Mouse (Mus musculus): ENCODE results near the gene Tmem251.

Tmem251 gene

DNA sequence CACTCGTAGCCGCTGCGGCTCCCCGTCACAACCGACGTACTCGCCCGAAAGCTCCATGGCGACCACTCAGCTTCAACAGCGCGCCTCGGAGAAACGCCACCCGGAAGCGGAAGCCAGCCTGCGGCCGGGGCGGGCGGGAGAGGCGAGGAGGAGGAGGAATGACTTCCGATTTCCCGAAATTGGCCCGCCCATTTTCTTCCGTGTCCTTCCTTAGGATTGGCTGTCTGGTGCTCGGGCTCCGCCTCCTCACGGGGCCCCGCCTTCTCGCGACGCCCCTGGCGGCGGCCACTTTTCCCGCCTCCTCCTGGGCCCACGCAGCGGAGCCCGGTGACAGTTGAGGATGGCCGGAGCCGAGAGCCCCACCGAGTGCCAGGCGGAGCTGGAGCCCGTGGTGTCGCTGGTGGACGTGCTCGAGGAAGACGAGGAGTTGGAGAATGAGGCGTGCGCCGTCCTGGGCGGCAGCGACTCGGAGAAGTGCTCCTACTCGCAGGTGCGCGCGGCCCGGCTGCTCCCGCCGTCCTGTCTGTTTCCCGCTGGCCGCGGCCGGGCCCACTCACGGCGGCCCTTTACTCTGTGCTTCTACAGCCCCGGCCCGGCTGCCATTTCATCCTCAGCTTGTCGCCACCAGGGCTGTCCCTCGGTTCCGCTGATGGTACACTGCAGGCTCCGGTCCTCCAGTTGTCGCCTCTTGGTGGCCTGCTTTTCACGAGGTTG lies 14.3 kb downstream of the Tmem251 start, which contains the start of the genes Gm28051, Gon7 and Ubr7:
TSS of gene Gm28051 (minus strand) at position 77 of the 714 bp plus-strand sequence.
TSS of gene Gon7 (minus strand) at position 115 of the 714 bp plus-strand sequence.
TSS of gene Ubr7 (plus strand) at position 279 of the 714 bp plus-strand sequence.
- DNase-seq, result peak; percentile 97

DNA sequence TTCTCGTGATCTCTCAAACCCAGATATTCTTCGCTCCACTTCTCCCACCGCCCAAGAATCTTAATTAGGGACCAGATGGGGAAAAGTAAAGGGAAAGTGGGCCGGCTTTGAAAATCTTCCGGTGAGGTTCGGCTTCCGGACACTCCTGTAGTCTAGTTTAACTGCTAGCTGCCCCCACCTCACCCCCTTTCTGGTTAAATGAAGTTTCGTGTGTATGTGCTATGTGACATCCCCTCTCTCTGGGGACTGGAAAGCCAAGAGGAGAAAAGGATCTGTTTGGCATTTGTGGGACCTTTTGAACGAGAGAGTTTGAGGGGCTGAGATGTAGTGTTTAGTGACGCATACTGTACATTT lies 14.8 kb downstream of the Tmem251 start, which contains the start of gene Gm20604:
TSS of gene Gm20604 (minus strand) at position 270 of the 354 bp plus-strand sequence.
- no peak for DNase-seq

DNA sequence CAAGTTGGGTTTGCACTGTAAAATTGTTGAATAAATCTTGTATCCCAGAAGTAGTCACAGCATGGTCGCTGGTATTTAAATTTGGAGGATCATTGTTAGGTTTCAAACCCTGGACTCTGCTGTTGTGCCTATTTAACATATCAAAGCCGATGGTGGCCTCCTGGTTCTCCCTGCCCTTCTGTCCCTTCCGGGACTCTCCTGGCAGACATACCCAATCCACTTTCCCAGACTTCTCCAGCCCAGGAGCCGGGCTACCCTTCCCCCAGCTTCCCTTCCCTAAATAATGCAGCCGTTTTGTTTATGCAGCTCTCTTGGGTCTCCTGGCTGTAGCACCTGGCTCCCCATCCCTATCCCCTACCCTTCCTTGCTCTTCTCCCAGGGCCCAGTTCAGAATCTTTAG lies 15.4 kb downstream of the Tmem251 start:
- DNase-seq, result no peak

GRCm38 (mm10) chr12:102761668-102762067 lies 18.1 kb downstream of the Tmem251 start:
- no peak for DNase-seq

- no peak for DNase-seq
These were observed 20.1 kb downstream of the Tmem251 start for GRCm38 (mm10) chr12:102763696-102764095.

DNA sequence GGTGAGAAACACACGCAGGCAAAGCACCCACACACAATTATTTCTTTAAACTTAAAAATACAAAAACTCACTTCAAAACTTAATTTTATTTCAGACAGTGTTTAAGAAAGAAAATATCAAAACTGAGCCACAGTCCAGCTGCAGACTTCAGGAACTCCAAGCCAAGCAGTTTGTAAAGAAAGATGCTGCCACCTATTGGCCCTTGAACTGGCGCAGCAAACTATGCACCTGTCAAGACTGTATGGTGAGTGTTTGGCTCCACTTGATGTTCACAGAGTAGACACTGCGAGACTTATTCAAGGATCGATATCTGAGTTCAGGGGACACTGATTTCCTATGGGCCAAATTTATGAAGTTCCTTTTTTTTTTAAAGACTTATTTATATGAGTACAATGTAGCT lies 25.4 kb downstream of the Tmem251 start:
- no peak for DNase-seq

DNA sequence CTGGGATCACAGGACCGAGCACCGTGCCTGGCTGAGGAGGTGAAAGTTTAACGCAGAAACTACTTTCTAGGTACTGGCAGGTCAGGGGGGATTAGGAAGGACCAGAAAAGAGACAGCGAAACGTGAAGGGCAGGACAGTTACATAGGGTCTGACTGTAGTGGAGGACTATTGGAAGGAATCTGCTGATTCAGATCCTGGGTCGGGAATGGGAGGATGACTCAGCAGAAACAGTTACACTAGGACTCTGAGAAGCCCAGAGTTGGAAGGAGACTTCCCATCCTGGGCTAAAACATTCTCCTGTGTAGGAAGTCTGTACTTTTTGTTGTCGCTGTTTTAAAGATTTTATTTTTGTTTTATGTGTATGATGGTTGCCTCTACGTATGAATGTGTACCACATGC lies 28.0 kb downstream of the Tmem251 start:
- DNase-seq, result no peak

DNA sequence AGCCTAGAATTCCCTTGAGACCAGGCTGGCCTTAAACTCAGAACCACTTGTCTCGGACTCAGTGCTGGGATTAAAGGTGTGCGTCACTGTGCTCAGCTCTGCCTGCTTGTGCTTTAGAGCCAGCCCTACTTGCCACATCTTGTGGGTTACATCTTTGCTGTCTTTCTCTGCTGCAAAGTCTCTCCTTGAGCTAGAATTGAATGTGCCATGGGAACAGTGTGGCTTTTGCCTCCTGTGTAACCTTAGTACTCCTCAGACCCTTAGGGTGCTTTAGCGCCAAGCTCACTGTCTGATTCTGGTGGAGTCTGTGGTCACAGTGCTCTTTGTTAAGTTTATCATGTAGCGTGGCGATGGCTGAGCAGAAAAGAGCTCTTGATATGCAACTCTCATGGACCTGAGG lies 29.1 kb downstream of the Tmem251 start:
- DNase-seq, result no peak

DNA sequence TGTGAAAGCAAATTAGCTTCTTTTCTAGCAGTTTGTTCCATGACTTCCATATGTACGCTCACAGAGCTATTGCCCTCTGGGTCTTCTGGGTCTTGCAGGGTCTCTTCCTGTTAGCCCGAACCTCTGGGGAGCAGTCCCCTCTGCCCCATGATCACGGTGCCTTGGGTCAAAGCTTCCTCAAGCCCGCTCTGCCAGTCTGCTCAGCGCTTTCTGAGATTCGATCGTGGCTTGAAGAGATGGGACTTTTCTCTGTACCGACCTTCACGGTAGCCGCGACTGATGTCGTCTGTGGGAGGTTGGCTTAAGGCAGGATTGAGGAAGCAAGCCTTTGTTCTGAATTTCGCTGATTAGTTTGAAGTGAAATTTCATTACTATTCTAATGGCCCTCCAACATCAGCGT lies 32.5 kb downstream of the Tmem251 start:
- DNase-seq, result no peak

DNA sequence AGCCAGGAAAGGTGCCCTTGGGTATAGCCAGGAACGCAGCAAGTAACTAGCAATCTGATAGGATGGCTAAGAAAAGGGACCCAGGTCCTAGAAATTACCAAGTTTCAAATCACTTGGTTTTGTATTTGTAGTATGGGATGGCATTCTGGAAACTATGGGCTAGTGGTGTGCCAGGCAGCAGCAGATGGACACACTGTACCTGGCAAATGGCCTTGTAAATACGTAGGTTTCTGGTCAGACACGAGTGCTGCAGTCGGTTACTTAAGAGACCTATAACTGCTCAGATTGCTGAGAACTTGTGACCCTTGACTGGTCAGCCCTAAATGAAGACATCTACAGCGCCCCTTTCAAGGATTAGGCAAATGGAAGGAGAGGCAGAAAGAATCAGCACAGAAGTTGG lies 34.6 kb downstream of the Tmem251 start:
- DNase-seq, result no peak

GRCm38 (mm10) chr12:102779452-102779851 lies 35.9 kb downstream of the Tmem251 start:
- DNase-seq, result no peak

DNA sequence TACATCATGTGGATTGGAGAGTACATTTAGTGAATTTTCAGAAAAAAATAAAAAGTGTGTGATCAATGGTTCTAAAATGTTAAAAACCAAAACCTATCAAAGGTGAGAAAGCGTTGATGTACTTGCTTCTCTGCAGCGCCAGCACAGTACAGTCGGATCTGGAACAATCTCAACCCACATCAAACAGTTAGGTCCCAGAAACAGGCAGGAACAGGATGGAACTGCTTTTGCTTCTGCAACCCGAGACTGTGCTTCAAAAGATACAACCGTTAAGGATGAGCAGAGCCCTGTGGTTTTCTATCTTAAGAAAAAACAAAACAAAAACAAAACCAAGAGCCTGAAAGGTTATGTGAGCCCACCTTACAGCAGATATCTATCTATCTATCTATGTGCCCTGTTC lies 39.3 kb downstream of the Tmem251 start:
- no peak for DNase-seq

DNA sequence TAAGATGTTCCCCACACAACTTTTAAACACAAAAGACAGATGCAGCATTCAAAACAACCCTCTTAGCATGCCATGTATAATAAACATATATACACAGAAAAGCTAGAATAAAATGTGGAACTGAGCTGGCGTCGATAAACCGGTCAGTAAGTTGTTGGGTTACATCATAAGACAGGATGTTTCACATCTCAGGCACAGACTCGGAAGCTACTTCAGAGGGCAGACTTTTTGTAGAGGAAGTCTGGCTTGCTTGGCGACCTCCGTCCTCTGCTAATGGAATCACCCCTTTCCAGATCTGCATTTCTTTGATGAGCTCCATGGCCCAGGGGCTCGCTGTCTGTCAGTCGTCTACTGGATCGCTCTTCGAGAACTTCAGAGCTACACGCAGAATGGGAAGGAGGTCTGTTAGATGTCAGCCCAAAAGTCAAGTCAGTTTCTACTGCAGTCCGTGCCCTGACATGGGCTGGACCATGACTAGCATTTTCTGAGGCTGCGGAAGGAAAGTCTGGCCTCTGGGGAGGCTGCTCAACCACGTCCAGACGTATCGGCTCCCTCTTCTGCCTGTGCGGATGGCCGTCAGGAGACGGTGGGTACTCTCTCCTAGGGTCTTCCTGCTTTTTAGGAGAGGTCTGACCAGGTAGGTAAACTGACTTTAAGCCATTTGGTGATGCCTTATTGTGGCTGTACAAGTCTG lies 41.5 kb downstream of the Tmem251 start:
- no peak for DNase-seq

DNA sequence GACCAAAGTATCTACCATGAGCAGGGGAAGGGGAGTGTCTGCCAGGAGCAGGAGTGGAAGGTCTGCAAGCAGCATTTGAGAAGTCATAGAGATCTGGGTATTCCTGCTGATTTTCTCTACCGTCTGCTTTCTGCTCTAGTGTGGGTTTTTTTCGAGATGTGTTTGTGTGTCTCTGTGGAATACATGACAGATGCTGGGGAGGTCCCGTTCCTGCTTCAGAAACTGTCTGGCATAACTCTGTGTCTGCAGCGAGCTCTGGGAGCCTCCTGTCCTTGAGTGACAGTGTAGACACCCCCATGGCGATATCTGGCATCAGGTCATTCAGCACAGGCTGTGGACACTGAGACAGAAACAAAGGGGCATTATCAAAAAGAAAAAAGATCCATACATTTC lies 42.0 kb downstream of the Tmem251 start:
- no peak for DNase-seq

DNA sequence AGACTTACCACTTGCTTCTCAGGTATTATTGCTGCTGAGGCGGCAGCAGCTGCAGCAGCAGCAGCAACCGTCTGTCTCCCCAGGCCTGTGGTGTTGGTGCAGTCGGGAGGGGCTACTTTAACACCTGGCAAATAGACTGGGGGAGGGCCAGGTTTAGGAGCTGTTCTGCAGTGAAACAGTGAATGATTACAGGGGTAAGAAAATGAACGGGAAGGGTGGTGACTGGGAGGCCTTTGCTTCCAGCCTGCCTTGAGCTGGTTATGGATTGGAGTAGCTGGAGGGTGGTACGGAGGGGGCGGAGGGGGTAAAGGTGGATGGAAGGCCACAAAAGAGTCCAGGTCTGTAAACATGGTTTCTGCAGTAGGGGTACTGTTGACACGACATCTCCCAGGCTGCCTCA lies 44.4 kb downstream of the Tmem251 start:
- DNase-seq, result no peak
